Mouse (Mus musculus) lung, adult 2 months (tissue): ENCODE measurements around the gene Pkmyt1.

Experiments used
- CTCF ChIP-seq: fragments of 200-500 bp; IDR thresholded peaks from 2 replicates; pipeline ENCODE4 v1.5.1; 2011; ENCODE audit warnings: mild to moderate bottlenecking, low read length, control low read depth; ENCODE audit not compliant: insufficient read depth
- POLR2A ChIP-seq: fragments of 200-500 bp; IDR thresholded peaks from 2 replicates; pipeline ENCODE4 v1.6.1; 2011; ENCODE audit warnings: low read depth, mild to moderate bottlenecking, control low read depth, low read length, borderline replicate concordance; ENCODE audit errors: extremely low read depth

- no peak for TF ChIP-seq CTCF
- no peak for TF ChIP-seq POLR2A
Observed at GRCm38 (mm10) chr17:23744076-23744475, 17.9 kb downstream of the Pkmyt1 start.
